Mouse (Mus musculus) heart, adult 2 months (tissue): Measurements from ENCODE around the gene Kyat1.

ENCODE experiments used
- CTCF ChIP-seq: fragments of 200-600 bp; IDR thresholded peaks from 2 replicates; pipeline ENCODE4 v1.8.1; 2022; ENCODE audit warnings: antibody characterized with exemption, mild to moderate bottlenecking, moderate library complexity
- POLR2A ChIP-seq: fragments of 200-500 bp; IDR thresholded peaks from 2 replicates; pipeline ENCODE4 v1.6.1; 2011; ENCODE audit warnings: mild to moderate bottlenecking, low read depth, low read length, control low read depth; ENCODE audit not compliant: insufficient read depth

DNA sequence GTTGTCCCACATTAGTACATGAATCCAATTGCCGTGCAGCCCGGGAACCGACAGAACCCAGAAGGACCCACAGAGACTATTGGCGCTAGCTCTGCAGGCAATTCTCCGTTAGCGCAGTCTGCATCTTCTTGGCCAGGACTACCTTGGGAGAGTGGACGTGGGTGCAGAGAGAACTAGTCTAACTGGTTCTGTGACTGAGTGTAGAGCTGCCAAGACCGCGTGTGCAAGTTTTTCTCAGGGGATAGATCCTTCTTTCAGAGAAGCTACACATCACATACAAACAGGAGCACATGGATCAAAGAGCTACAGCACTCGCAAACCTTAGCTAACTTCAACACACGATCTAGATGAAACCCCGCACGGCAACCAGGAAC lies 405 bp downstream of the Kyat1 start:
- no peak for TF ChIP-seq CTCF
- no peak for TF ChIP-seq POLR2A
